Mouse (Mus musculus) MEL (cell line): Measurements from ENCODE around the gene Pcbp4. TPM values are rescaled to one million over a fixed set of nuclear protein-coding genes. Genes with fewer than 3 reads are reported as not detected.
A peak's percentile ranks its signal among the peaks of the same experiment; 100 is the strongest.

ENCODE experiments used
- DNase-seq: peaks from one replicate; pipeline ENCODE4 v3.0.0; 2011; ENCODE audit warnings: low read depth, low spot score
- H3K27ac ChIP-seq: 2 replicates; pipeline ENCODE4 v1.5.1; 2012; ENCODE audit warnings: low read depth, mild to moderate bottlenecking, control low read depth, low read length, moderate library complexity; ENCODE audit not compliant: control insufficient read depth
- H3K27me3 ChIP-seq, 2 experiments: fragments of 150-350 bp in 1 of 2; sonication (generic) in 1 of 2; 2 replicates each; pipeline ENCODE4 v1.6.1; 2012; ENCODE audit warnings: low read length in 2 of 2, mild to moderate bottlenecking in 2 of 2, improper control_type of control experiment in 1 of 2, moderate library complexity in 1 of 2; ENCODE audit not compliant: insufficient read depth in 2 of 2, control insufficient read depth in 1 of 2
- H3K36me3 ChIP-seq, 2 experiments: 2 replicates each; pipeline ENCODE4 v1.6.1; 2012 to 2014; ENCODE audit warnings: low read length in 2 of 2, improper control_type of control experiment in 1 of 2, inconsistent platforms in 1 of 2, mild to moderate bottlenecking in 1 of 2; ENCODE audit not compliant: insufficient read depth in 2 of 2, control insufficient read depth in 1 of 2
- H3K4me1 ChIP-seq, 2 experiments: fragments of 150-350 bp in 1 of 2; sonication (generic) in 1 of 2; 2 replicates each; pipeline ENCODE4 v1.6.1; 2012; ENCODE audit warnings: low read length in 2 of 2, improper control_type of control experiment in 1 of 2, mild to moderate bottlenecking in 1 of 2; ENCODE audit not compliant: insufficient read depth in 2 of 2, control insufficient read depth in 1 of 2
- H3K4me3 ChIP-seq, 2 experiments: fragments of 150-350 bp in 1 of 2; sonication (generic) in 1 of 2; 2 replicates each; pipeline ENCODE4 v1.5.1; 2012; ENCODE audit warnings: low read depth in 2 of 2, low read length in 2 of 2, mild to moderate bottlenecking in 2 of 2, moderate library complexity in 2 of 2, control low read depth in 1 of 2, improper control_type of control experiment in 1 of 2; ENCODE audit not compliant: control insufficient read depth in 1 of 2, insufficient read depth in 1 of 2
- H3K79me2 ChIP-seq: 2 replicates; pipeline ENCODE4 v1.6.1; 2012; ENCODE audit warnings: mild to moderate bottlenecking, low read length, moderate library complexity; ENCODE audit not compliant: control insufficient read depth, poor library complexity, insufficient read depth
- H3K9ac ChIP-seq: 2 replicates; pipeline ENCODE4 v1.6.1; 2012; ENCODE audit warnings: low read depth, mild to moderate bottlenecking, control low read depth, low read length, moderate library complexity; ENCODE audit not compliant: control insufficient read depth, poor library complexity, severe bottlenecking
- H3K9me3 ChIP-seq: fragments of 150-350 bp; sonication (generic); replicated peaks from 2 replicates; pipeline ENCODE4 v1.6.1; 2012; ENCODE audit warnings: mild to moderate bottlenecking, low read length, improper control_type of control experiment, moderate library complexity; ENCODE audit not compliant: insufficient read depth
- E2F4 ChIP-seq: IDR thresholded peaks from 2 replicates; pipeline ENCODE4 v1.6.1; 2011; ENCODE audit warnings: low read depth, low read length, improper control_type of control experiment, borderline replicate concordance
- GATA1 ChIP-seq: IDR thresholded peaks from 2 replicates; pipeline ENCODE4 v1.6.1; 2011; ENCODE audit warnings: low read depth, low read length, improper control_type of control experiment
- HCFC1 ChIP-seq: IDR thresholded peaks from 2 replicates; pipeline ENCODE4 v1.6.1; 2012; ENCODE audit warnings: low read depth, mild to moderate bottlenecking, inconsistent platforms, low read length, improper control_type of control experiment, moderate library complexity
- JUND ChIP-seq: IDR thresholded peaks from 2 replicates; pipeline ENCODE4 v1.6.1; 2011; ENCODE audit warnings: low read depth, mild to moderate bottlenecking, improper control_type of control experiment, low read length
- MAZ ChIP-seq: IDR thresholded peaks from 2 replicates; pipeline ENCODE4 v1.6.1; 2012; ENCODE audit warnings: low read depth, mild to moderate bottlenecking, inconsistent platforms, low read length, improper control_type of control experiment
- MXI1 ChIP-seq: IDR thresholded peaks from 2 replicates; pipeline ENCODE4 v1.6.1; 2011; ENCODE audit warnings: mild to moderate bottlenecking, low read depth, low read length, improper control_type of control experiment
- MYB ChIP-seq: IDR thresholded peaks from 2 replicates; pipeline ENCODE4 v1.6.1; 2011; ENCODE audit warnings: mild to moderate bottlenecking, low read depth, low read length, improper control_type of control experiment
- NRF1 ChIP-seq: IDR thresholded peaks from 2 replicates; pipeline ENCODE4 v1.6.1; 2014; ENCODE audit warnings: low read depth, mild to moderate bottlenecking, inconsistent platforms, low read length, improper control_type of control experiment, moderate library complexity; ENCODE audit not compliant: poor library complexity, insufficient read depth, severe bottlenecking
- POLR2AphosphoS2 ChIP-seq: IDR thresholded peaks from 2 replicates; pipeline ENCODE4 v1.6.1; 2011; ENCODE audit warnings: low read length, improper control_type of control experiment
- POLR2AphosphoS5 ChIP-seq: IDR thresholded peaks from 2 replicates; pipeline ENCODE4 v1.6.1; 2012; ENCODE audit warnings: low read depth, borderline replicate concordance, mild to moderate bottlenecking, inconsistent platforms, low read length, moderate library complexity, mixed read lengths
- RAD21 ChIP-seq: IDR thresholded peaks from 2 replicates; pipeline ENCODE4 v1.6.1; 2011; ENCODE audit warnings: mild to moderate bottlenecking, low read depth, low read length, improper control_type of control experiment
- RCOR1 ChIP-seq: IDR thresholded peaks from 2 replicates; pipeline ENCODE4 v1.6.1; 2012; ENCODE audit warnings: low read depth, mild to moderate bottlenecking, inconsistent platforms, low read length, improper control_type of control experiment
- SIN3A ChIP-seq: IDR thresholded peaks from 2 replicates; pipeline ENCODE4 v1.6.1; 2012; ENCODE audit warnings: low read length, improper control_type of control experiment, inconsistent platforms
- TBP ChIP-seq: IDR thresholded peaks from 2 replicates; pipeline ENCODE4 v1.8.0; 2011; ENCODE audit warnings: low read depth, low read length, improper control_type of control experiment
- ZKSCAN1 ChIP-seq: IDR thresholded peaks from 2 replicates; pipeline ENCODE4 v1.6.1; 2012; ENCODE audit warnings: low read depth, mild to moderate bottlenecking, inconsistent platforms, low read length, improper control_type of control experiment, moderate library complexity
- ZMIZ1 ChIP-seq: IDR thresholded peaks from 2 replicates; pipeline ENCODE4 v1.6.1; 2012; ENCODE audit warnings: low read depth, mild to moderate bottlenecking, inconsistent platforms, low read length, improper control_type of control experiment, moderate library complexity
- ZNF384 ChIP-seq: IDR thresholded peaks from 2 replicates; pipeline ENCODE4 v1.6.1; 2012; ENCODE audit warnings: low read depth, mild to moderate bottlenecking, inconsistent platforms, low read length, improper control_type of control experiment
- polyA plus RNA-seq, 2 experiments: library from polyadenylated mRNA; stranded (reverse) in 1 of 2; unstranded in 1 of 2; fragments of >175 nt in 1 of 2; fragments of >200 nt in 1 of 2; gene quantifications; 2 replicates each; pipeline versions ENCODE4 v1.2.1 to v1.2.4; 2012; ENCODE audit warnings: low replicate concordance in 2 of 2, low read depth in 1 of 2; ENCODE audit not compliant: insufficient read length in 2 of 2, insufficient read depth in 1 of 2, missing spikeins in 1 of 2
- total RNA-seq: library from RNA; depleted of rRNA; stranded (reverse); fragments of 300-350 nt; gene quantifications from 2 replicates; pipeline ENCODE4 v1.2.3, GENCODE M21; 2012; rRNA removed

Gene Pcbp4
- total and polyA plus RNA-seq, 3 experiments = 7.7 to 36.6 TPM; not detected in 1

GRCm38 (mm10) chr9:106512729-106513450, 59.8 kb downstream of the Pcbp4 start:
- 0 out of 2 replicates have a peak overlapping the region, but pooled peaks have one; percentile 15 for H3K9ac ChIP-seq
- H3K27me3 ChIP-seq = peaks cover under 1 to 3% of the 10 kb centered on the region in 2 experiments; a peak in 2 of 4 replicates
- H3K4me3 ChIP-seq = no peak overlapping the region
- no peaks in the 10 kb centered on the region for H3K79me2 ChIP-seq
- H3K9me3 ChIP-seq = no peaks in the 10 kb centered on the region
- peaks cover 0 to 9% of the 10 kb centered on the region in 2 experiments; a peak in 2 of 4 replicates for H3K4me1 ChIP-seq
- peak; percentile 76 for DNase-seq
- TF ChIP-seq MYB (no peak), GATA1 (peak; percentile 54)
- TF ChIP-seq, all 39 proteins: peak for 1
- peaks cover 0 to 5% of the 10 kb centered on the region in 2 experiments; a peak in 2 of 4 replicates for H3K36me3 ChIP-seq
- no peak overlapping the region for H3K27ac ChIP-seq

GRCm38 (mm10) chr9:106513566-106513965, 60.5 kb downstream of the Pcbp4 start:
- TF ChIP-seq POLR2AphosphoS5 = no peak
- TF ChIP-seq HCFC1 = no peak
- no peak for TF ChIP-seq TBP
- no peak for TF ChIP-seq MYB
- TF ChIP-seq E2F4 = no peak
- TF ChIP-seq SIN3A = no peak
- TF ChIP-seq ZMIZ1 = no peak
- no peak for TF ChIP-seq RCOR1
- no peak for TF ChIP-seq RAD21
- no peak for TF ChIP-seq NRF1
- TF ChIP-seq GATA1 = no peak
- TF ChIP-seq POLR2AphosphoS2 = no peak
- TF ChIP-seq MXI1 = no peak
- TF ChIP-seq ZKSCAN1 = no peak
- TF ChIP-seq ZNF384 = no peak
- TF ChIP-seq MAZ = no peak
- TF ChIP-seq JUND = no peak
- TF ChIP-seq, all 39 proteins: peak for 0
- peaks cover 0 to 5% of the 10 kb centered on the region in 2 experiments; a peak in 2 of 4 replicates for H3K36me3 ChIP-seq

More at GRCm38 (mm10) chr9:106513566-106513965, 60.5 kb downstream of the Pcbp4 start:
- 0 out of 4 replicates have a peak, but pooled peaks cover 0 to 3% of the 10 kb centered on the region in 2 experiments for H3K27me3 ChIP-seq
- no peak overlapping the region for H3K9ac ChIP-seq
- no peaks in the 10 kb centered on the region for H3K79me2 ChIP-seq
- peaks cover 0 to 9% of the 10 kb centered on the region in 2 experiments; a peak in 2 of 4 replicates for H3K4me1 ChIP-seq
- H3K27ac ChIP-seq = no peak overlapping the region
- no peak for DNase-seq
- no peaks in the 10 kb centered on the region for H3K9me3 ChIP-seq
- H3K4me3 ChIP-seq = no peak overlapping the region

Other genes starting within 250 kb of the Pcbp4 start
- gene Tlr9, start 230.7 kb upstream of the Pcbp4 start, total RNA-seq = not detected in 2 replicates
- gene Tlr9, start 230.7 kb upstream of the Pcbp4 start, polyA plus RNA-seq = not detected
- 14.4 and 19.8 TPM in 2 replicates for gene Alas1, start 204.6 kb upstream of the Pcbp4 start, total RNA-seq
- 10 to 100 TPM in 1 of 2 experiments, not detected in 1; 15.3 TPM for gene Alas1, start 204.6 kb upstream of the Pcbp4 start, polyA plus RNA-seq
- gene Poc1a, start 172.2 kb upstream of the Pcbp4 start, total RNA-seq = 33.8 and 37.6 TPM in 2 replicates
- gene Poc1a, start 172.2 kb upstream of the Pcbp4 start, polyA plus RNA-seq = 10 to 100 TPM in 1 of 2 experiments, not detected in 1; 41.3 TPM
- 5.4 and 5.5 TPM in 2 replicates for gene Dusp7, start 84.7 kb upstream of the Pcbp4 start, total RNA-seq
- 10 to 100 TPM in 1 of 2 experiments, not detected in 1; 12.2 TPM for gene Dusp7, start 84.7 kb upstream of the Pcbp4 start, polyA plus RNA-seq
- 49.4 and 60.8 TPM in 2 replicates for gene Rpl29, start 23.8 kb upstream of the Pcbp4 start, total RNA-seq
- 100 to 1,000 TPM in 1 of 2 experiments, not detected in 1; 761 TPM for gene Rpl29, start 23.8 kb upstream of the Pcbp4 start, polyA plus RNA-seq
- gene Acy1, start 15.0 kb upstream of the Pcbp4 start, total RNA-seq = 38.7 and 40.9 TPM in 2 replicates
- 10 to 100 TPM in 1 of 2 experiments, not detected in 1; 61.5 TPM for gene Acy1, start 15.0 kb upstream of the Pcbp4 start, polyA plus RNA-seq
- gene Abhd14b, start 5.8 kb upstream of the Pcbp4 start, total RNA-seq = 2.7 and 3.4 TPM in 2 replicates
- gene Abhd14b, start 5.8 kb upstream of the Pcbp4 start, polyA plus RNA-seq = 1 to 10 TPM in 1 of 2 experiments, not detected in 1; 6.5 TPM
- 22.8 and 25.1 TPM in 2 replicates for gene Abhd14a, start 5.6 kb upstream of the Pcbp4 start, total RNA-seq
- 10 to 100 TPM in 1 of 2 experiments, not detected in 1; 48.7 TPM for gene Abhd14a, start 5.6 kb upstream of the Pcbp4 start, polyA plus RNA-seq
- gene Gpr62, start 12.6 kb downstream of the Pcbp4 start, total RNA-seq = not detected in 2 replicates
- under 1 TPM in 1 of 2 experiments, not detected in 1; 0.10 TPM for gene Gpr62, start 12.6 kb downstream of the Pcbp4 start, polyA plus RNA-seq
- 226 and 315 TPM in 2 replicates for gene Rrp9, start 22.7 kb downstream of the Pcbp4 start, total RNA-seq
- gene Rrp9, start 22.7 kb downstream of the Pcbp4 start, polyA plus RNA-seq = 100 to 1,000 TPM in 1 of 2 experiments, not detected in 1; 395 TPM
- gene Parp3, start 23.7 kb downstream of the Pcbp4 start, total RNA-seq = 1.4 and 2.2 TPM in 2 replicates
- gene Parp3, start 23.7 kb downstream of the Pcbp4 start, polyA plus RNA-seq = 1 to 10 TPM in 1 of 2 experiments, not detected in 1; 5.0 TPM
- 0.39 TPM in 1 of 2 replicates, not detected in the other for gene Iqcf1, start 46.7 kb downstream of the Pcbp4 start, total RNA-seq
- under 1 TPM in 1 of 2 experiments, not detected in 1; 0.52 TPM for gene Iqcf1, start 46.7 kb downstream of the Pcbp4 start, polyA plus RNA-seq
- 0.81 and 1.0 TPM in 2 replicates for gene Iqcf5, start 61.3 kb downstream of the Pcbp4 start, total RNA-seq
- 1 to 10 TPM in 1 of 2 experiments, not detected in 1; 1.5 TPM for gene Iqcf5, start 61.3 kb downstream of the Pcbp4 start, polyA plus RNA-seq
- not detected in 2 replicates for gene Iqcf3, start 108.3 kb downstream of the Pcbp4 start, total RNA-seq
- gene Iqcf3, start 108.3 kb downstream of the Pcbp4 start, polyA plus RNA-seq = not detected
- not detected in 2 replicates for gene Iqcf4, start 117.7 kb downstream of the Pcbp4 start, total RNA-seq
- gene Iqcf4, start 117.7 kb downstream of the Pcbp4 start, polyA plus RNA-seq = not detected
- not detected in 2 replicates for gene Iqcf6, start 173.3 kb downstream of the Pcbp4 start, total RNA-seq
- not detected for gene Iqcf6, start 173.3 kb downstream of the Pcbp4 start, polyA plus RNA-seq
- gene Grm2, start 202.8 kb downstream of the Pcbp4 start, total RNA-seq = not detected in 2 replicates
- gene Grm2, start 202.8 kb downstream of the Pcbp4 start, polyA plus RNA-seq = not detected
- gene Tex264, start 232.6 kb downstream of the Pcbp4 start, total RNA-seq = 46.3 and 47.1 TPM in 2 replicates
- 10 to 100 TPM in 1 of 2 experiments, not detected in 1; 87.6 TPM for gene Tex264, start 232.6 kb downstream of the Pcbp4 start, polyA plus RNA-seq